Mouse (Mus musculus) embryonic fibroblast, embryonic 13.5 days (primary cell): ENCODE results near the gene Gtpbp2.

ENCODE experiments used
- CTCF ChIP-seq: IDR thresholded peaks from 2 replicates; pipeline ENCODE4 v1.5.1; 2011; ENCODE audit warnings: mild to moderate bottlenecking, control low read depth, low read length, moderate library complexity, borderline replicate concordance; ENCODE audit not compliant: insufficient read depth
- POLR2A ChIP-seq: IDR thresholded peaks from 2 replicates; pipeline ENCODE4 v1.6.1; 2011; ENCODE audit warnings: low read depth, mild to moderate bottlenecking, control low read depth, low read length, moderate library complexity

DNA sequence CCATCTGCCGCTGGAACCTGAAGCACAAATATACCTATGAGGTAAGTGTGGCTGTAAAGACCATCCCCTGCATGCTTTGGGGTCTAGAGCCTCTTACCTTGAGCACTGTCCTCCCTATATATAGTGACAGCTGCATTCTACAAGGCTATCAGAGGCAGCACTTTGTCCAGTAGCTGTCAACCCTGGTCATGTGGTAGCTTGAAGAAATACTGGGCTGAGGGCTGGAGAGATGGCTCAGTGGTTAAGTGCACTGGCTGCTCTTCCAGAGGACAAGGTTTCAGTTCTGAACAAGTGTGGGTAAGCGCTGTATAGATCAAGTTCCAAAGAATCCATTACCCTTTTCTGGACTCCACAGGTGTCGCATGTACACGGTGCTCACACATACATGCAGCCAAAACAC lies 38.0 kb upstream of the Gtpbp2 start:
- no peak for TF ChIP-seq POLR2A
- no peak for TF ChIP-seq CTCF
